Mouse (Mus musculus): Measurements from ENCODE around the gene Hnrnpl.

Hnrnpl gene

GRCm38 (mm10) chr7:28812949-28813348 is 4.6 kb downstream of the Hnrnpl start:
- no peak for DNase-seq

DNA sequence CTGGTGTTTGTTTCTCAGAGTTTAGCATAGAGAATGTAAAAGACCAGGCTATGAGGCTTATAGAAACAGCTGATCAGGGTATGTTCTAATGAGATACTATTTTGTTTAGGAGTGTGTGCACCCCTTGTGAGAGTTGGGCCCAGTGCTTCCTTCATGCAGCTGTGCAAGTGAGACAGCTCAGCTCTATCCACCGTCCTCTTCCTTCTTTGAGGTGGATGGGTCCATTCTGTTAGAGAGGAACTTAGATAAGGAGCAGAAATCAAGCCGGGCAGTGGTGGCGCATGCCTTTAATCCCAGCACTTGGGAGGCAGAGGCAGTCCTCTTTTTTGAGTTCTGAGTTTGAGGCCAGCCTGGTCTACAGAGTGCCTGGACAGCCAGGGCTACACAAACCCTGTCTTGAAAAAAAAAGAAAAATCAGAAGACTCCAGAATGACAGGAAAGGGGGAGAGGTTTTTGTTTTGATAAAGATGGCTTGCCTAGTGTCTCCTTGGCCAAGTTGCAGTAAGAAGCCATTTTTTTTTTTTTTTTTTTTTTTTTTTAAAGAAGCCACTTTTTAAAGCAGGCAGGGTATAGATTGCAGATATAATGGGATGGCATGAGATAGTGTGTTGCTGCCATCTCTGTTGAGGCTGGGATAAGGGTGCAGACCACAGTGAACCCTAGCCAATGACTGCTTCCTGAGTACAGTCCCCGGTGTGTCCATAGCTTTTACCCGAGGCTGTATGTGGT is 6.1 kb downstream of the Hnrnpl start:
- DNase-seq, result no peak

- no peak for DNase-seq
Measured at GRCm38 (mm10) chr7:28815230-28815629, 6.9 kb downstream of the Hnrnpl start.

DNA sequence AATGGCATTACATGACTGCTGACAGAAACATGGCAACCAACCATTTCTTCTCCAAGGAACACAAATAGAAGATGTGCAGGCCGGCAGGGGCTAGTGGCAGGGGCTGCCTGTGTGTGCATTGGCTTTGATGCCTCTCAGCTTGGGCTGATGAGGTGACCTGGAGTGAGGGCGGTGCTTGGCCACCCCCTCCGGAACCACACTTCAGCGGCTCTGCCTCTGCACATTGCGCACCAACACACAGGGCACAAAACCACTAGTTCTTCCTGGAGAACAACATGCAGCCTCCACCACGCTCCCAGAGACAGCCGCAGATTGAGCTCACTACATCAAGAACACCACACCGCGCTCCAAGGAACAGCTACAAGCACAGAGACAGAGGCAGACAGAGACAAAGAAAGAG is 7.9 kb downstream of the Hnrnpl start:
- no peak for DNase-seq

GRCm38 (mm10) chr7:28816920-28817319 is 8.6 kb downstream of the Hnrnpl start:
- no peak for DNase-seq

GRCm38 (mm10) chr7:28817524-28817923 is 9.2 kb downstream of the Hnrnpl start:
- DNase-seq, result no peak

GRCm38 (mm10) chr7:28817957-28818356 is 9.6 kb downstream of the Hnrnpl start:
- no peak for DNase-seq

GRCm38 (mm10) chr7:28818436-28818835 is 10.1 kb downstream of the Hnrnpl start:
- DNase-seq, result no peak

DNA sequence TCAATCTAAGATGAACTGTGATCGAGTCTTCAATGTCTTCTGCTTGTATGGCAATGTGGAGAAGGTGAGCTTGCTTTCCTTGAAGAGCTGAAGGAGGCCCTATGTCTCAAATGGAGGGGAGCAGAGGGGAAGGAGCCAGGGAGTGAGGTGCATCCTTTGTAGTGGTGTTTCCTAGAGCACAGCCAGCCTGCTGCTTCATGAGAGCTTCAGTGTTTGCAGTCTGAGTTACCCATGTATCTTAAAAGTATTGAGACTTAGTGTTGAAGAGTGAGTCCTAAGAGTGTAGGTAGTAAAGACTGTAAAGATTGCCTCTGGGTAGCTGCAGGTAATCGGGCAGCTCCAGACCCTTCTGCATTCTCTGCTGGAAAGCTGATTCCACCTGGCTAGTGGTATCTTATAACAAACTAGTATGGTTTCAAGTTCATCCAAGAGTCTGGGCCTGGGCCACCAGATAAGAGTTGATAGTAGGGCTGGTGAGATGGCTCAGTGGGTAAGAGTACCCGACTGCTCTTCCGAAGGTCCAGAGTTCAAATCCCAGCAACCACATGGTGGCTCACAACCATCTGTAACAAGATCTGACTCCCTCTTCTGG is 10.6 kb downstream of the Hnrnpl start:
- no peak for DNase-seq

DNA sequence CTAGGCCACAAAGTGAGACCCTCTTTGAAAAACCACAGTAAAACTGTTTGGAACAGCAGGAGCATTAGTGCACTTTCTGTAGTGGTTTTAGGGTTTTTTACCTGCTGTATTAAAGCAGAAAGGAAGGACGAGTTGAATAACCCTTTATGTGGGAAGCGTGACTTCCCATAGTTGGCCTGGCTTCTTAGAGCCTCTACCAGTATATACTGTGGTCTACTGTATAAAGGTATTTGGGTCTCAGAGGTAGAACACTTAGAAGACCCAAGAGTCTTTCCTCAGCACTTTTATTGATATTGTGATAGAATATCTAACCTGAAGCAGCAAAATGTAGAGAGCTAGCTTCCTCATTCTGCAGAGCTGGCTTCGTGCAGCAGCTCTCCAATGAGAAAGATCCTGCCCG is 11.2 kb downstream of the Hnrnpl start:
- DNase-seq, result no peak

DNA sequence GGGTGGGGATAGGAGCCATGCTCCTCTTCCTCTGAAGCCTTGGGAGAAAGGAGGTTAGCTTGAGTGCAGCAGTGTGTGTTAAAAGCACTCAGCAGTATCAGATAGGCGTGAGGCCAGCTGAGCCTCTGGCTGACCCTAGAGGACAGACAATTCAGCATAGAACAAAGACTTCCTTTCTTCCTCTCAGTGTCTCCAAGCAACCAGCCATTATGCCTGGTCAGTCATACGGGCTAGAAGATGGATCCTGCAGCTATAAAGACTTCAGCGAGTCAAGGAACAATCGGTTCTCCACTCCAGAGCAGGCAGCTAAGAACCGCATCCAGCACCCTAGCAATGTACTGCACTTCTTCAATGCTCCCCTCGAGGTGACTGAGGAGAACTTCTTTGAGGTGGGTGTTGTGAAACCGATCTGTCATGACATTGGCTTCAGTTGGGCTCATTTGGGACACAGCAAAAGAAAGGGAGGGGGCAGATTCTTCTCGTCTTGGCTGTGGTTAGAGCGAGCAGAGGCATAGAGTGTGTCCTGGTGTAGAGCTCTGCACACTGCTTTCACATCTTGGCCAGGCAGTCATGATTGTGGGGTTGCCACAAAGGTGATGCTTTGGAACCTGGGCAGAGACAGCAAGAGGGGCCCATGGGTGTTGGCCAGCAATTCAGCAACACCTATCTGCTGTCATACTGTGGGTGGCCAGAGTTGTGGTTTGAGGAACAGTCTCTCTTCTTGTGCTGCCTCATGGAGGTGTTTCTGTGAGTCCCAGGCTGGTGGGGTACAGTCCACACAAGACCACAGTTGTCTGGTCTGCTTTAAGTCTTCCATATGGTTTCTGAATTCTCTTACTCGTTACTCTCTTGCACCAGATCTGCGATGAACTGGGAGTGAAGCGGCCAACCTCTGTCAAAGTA is 12.3 kb downstream of the Hnrnpl start:
- DNase-seq, result peak; percentile 55

DNA sequence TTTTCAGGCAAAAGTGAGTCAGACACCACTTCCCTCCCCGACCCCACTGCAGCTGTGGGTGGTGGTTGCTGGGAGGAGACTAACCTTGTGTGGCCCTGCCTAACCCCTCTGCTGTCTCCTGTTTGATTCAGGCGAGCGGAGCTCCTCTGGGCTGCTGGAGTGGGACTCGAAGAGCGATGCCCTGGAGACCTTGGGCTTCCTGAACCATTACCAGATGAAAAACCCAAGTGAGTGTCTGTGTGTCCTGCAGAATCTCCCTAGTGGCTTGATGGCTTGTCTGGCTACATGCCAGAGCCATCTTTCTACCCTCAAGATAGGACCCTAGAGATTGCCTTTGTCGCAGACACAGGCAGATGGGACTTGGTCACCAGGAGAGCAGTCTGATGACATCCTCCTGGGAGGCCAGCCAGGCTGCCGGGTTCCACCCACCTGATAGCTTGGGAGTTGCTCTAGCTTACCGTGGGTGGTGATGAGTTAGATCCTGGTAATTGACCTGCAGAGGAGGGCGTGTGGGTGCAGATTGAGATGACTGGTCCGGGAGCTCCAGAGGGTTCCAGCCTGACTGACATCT is 13.0 kb downstream of the Hnrnpl start:
- peak; percentile 50 for DNase-seq

DNA sequence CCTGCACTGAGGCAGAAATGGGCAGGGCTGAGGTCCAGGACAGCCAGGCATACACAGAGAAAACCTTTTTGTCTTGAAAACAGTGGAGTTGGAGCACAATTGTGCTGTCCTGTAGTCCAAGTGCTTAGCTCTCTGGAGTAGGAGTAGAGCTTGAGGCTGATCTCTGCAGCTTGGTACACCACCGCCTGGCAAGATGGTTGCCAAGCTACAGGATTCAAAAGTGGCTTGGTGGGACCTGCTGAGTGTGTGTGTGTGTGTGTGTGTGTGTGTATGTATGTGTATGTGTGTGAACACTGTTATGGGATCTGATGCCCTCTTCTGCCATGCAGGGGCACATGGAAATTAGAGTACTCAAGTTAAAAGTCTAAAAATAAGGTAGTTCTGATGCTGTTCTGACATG is 14.2 kb downstream of the Hnrnpl start:
- no peak for DNase-seq

GRCm38 (mm10) chr7:28822993-28823903 is 14.9 kb downstream of the Hnrnpl start:
- peak; percentile 44 for DNase-seq

DNA sequence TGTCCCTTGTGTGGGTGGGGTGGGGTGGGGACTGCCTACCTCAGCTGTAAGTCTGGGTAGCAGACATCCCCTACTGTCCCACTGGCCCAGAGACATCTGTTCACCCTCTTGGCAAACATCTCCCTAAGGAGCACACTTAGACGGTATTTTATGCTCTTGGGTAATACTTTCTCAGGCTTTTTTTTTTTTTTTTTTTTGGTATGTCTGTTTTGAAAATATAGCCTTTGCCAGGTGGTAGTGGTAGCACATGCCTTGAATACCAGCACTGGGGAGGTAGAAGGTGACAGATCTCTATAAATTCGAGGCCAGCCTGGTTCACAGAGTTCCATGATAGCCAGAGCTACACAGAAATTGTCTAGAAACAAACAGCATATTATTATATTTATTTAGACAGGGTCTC is 15.6 kb downstream of the Hnrnpl start:
- DNase-seq, result no peak

DNA sequence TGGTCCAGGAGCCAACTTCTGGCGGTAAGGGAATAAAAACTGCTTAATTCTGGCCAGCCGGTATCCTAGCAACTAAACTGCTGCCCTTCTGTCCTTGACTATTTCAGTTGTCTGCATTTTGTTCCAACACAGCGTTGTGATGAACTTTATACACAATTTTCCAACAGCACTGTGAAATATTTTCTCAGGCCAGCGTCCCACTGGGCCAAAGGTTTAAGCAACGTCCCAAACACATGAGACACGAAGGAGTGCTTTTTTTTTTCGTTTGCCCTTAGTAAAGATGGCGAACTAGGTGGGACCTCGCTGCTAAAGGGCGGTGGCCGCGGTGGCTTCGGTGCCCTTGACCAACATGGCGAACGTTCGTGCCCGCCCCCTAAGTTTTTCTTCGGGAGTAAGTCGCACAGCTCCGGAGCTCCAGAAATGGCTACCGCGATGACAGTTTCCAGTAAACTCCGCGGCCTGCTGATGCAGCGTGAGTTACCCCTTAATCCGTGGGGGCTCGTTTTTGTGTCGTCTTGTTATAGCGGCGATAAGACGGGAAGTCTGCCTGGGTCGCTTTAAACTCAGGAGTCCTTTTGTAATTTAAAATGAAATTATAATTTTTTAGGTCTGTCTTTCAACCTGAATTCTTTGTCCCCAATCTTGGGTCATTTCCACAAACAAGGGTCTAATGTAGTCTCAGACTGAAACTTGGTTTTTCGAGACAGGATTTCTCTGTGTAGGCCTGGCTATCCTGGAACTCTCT is 16.8 kb downstream of the Hnrnpl start, which contains the start of gene Ech1:
TSS of gene Ech1 (plus strand) at position 277 of the 745 bp plus-strand sequence.
- DNase-seq, result peak; percentile 94

DNA sequence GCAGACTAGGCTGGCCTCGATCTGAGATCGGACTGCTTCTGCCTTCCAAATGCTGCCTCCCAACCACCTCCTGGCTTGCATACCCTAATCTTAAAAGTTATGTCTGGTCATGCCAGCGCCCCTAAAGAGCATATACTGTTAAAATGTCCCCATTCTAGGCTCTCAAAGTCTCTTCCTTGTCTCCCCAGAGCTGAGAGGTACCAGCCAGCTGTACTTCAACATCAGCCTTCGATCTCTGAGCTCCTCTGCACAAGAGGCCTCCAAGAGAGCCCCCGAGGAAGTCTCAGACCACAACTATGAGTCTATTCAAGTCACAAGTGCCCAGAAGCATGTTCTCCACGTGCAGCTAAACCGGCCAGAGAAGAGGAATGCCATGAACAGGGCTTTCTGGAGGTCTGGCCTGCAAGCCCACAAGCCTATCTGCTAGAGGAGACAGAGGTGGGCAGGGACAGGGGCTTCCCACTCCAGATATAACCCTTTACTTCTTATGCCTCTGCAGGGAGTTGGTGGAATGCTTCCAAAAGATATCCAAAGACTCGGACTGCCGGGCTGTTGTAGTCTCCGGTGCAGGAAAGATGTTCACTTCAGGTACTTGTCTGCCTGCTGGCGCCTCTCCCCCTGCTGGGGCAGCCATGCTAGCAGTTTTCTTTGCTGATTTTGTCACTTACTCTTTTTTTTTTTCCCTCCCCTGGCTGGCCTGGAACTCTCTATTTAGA is 17.5 kb downstream of the Hnrnpl start:
- peak; percentile 77 for DNase-seq

DNA sequence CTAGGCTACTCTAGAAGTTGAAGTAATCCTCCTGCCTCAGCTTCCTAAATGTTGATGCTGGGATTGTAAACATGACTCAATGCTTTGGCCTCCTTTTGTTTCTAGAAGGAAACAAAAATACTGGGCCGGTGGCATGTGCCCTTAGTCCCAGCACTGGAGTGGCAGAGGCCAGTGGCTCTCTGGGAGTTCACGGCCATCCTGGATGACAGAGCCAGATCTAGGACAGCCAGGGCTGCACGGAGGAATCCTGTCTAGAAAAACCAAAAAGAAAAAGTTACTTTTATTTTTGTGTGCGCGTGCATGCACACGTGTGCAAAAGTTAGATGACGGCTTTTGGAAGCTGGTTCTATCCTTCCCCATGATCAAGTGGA is 18.0 kb downstream of the Hnrnpl start:
- no peak for DNase-seq

DNA sequence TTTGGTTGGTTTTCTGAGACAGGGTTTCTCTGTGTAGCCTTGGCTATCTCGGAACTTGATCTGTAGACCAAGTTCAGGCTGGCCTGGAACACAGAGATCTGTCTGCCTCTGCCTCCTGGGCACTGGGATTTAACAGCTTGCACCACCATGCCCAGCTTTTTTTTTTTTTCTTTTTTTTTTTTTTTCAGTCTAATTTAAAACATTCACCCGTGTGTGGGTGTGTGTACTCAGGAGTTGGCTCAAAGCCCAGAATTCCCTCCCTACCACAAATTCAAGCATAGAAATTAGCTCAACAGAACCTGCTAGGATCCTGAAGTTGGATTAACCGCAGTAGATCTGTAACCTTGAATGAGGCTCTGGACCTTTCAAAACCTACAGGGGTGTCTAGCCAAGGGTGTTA is 19.0 kb downstream of the Hnrnpl start:
- peak; percentile 59 for DNase-seq

DNA sequence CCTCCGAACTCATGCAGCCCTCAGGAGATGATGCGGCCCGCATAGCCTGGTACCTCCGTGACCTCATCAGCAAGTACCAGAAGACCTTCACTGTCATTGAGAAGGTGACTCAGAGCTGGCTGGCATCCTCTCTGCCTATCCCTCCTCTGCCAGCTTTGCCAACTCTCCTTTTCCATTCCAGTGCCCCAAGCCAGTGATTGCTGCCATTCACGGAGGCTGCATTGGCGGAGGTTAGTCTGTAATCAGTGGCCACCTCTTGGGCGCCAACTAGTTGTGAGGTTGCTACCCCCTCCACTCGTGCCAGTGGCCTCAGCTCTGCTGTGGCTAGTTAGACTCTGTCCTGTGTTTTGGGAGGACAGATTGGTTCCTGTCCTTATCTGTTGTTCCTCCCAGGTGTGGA is 21.5 kb downstream of the Hnrnpl start:
- no peak for DNase-seq

DNA sequence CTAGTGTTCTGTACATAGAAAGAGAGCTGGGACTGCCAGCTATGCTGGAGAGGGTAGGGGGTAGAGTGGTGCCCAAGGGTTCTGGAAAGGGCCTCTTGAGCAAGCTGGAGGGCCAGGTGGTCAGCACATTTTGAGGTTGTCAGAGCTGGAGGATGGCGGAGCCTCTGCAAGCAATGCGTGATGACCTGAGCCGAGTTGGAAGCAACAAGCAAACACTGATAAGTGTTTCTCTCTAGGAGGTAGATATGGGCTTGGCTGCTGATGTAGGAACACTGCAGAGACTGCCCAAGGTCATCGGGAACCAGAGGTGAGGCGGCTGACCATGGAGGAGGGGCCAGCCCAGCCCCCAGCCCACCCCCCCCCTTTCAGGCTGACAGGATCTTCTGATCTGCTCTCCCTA is 22.6 kb downstream of the Hnrnpl start:
- no peak for DNase-seq
